Mouse (Mus musculus): ENCODE results near the gene 9030612E09Rik. TPM values are rescaled to one million over a fixed set of nuclear protein-coding genes. Genes with fewer than 3 reads are reported as not detected.

Gene 9030612E09Rik
- polyA plus RNA-seq, 1 experiment = 0.35 TPM

DNA sequence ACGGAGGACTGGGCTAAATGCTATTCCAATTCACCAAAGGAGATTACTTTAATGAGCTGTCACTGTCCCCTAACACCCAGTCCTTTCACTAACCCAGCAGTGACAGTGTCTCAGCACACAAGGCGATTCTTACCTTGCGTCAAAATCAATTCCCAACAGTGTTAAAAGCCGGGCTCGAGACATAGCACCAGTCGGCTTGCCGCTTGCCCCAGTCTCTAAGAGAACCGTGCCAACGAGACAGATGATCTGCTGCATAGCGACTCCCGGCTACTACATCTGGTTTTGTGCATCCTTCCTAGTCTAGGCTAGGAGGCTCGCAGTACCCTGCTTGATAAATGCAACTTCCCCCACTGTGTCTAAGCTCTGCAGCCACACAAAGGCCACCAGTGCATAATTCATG lies 12.2 kb upstream of the 9030612E09Rik start:
- H3K36me3 ChIP-seq (ENCODE audit: control insufficient read depth, insufficient read depth) = no peaks in the 10 kb centered on the region
- no peaks in the 10 kb centered on the region for H3K79me2 ChIP-seq (ENCODE audit: control insufficient read depth, insufficient read depth)
- TF ChIP-seq POLR2A (IDR thresholded peaks at IDR 0.05; ENCODE audit: insufficient read length, low read depth) (no peak), CEBPB (IDR thresholded peaks at IDR 0.05; ENCODE audit: insufficient read depth, poor library complexity, severe bottlenecking) (no peak), USF1 (IDR thresholded peaks at IDR 0.05; ENCODE audit: low read depth) (no peak), MYOG (IDR thresholded peaks at IDR 0.05; ENCODE audit: control insufficient read depth in 1 of 3, insufficient read depth in 1 of 3, insufficient read length in 2 of 3, low read depth in 2 of 3) (no peak), SRF (IDR thresholded peaks at IDR 0.05; ENCODE audit: control insufficient read depth, insufficient read length, low read depth) (no peak), REST (IDR thresholded peaks at IDR 0.05; ENCODE audit: insufficient read depth, insufficient read length) (no peak), MYOD1 (IDR thresholded peaks at IDR 0.05; ENCODE audit: control insufficient read depth in 1 of 3, insufficient read length in 2 of 3, low read depth in 2 of 3) (no peak), TCF3 (IDR thresholded peaks at IDR 0.05; ENCODE audit: insufficient read length, low read depth) (no peak), POLR2AphosphoS2 (IDR thresholded peaks at IDR 0.05; ENCODE audit: insufficient read length, low read depth) (no peak), MAX (IDR thresholded peaks at IDR 0.05; ENCODE audit: low read depth) (no peak), TCF12 (IDR thresholded peaks at IDR 0.05; ENCODE audit: insufficient read depth, poor library complexity, severe bottlenecking) (no peak)
- H3K4me2 ChIP-seq (ENCODE audit: low read depth) = no peak overlapping the region
- H3K27me3 ChIP-seq (ENCODE audit: control insufficient read depth, insufficient read depth, insufficient read length) = no peaks in the 10 kb centered on the region
- H3ac ChIP-seq (ENCODE audit: control insufficient read depth, insufficient read length) = no peak overlapping the region
- H3K4me3 ChIP-seq = no peak overlapping the region

GRCm38 (mm10) chr10:43164406-43164805 lies 10.1 kb upstream of the 9030612E09Rik start:
- Histone ChIP-seq H3K4me2 (ENCODE audit: low read depth) (no peak overlapping the region), H3K4me3 (no peak overlapping the region), H3K27me3 (ENCODE audit: control insufficient read depth, insufficient read depth, insufficient read length) (no peaks in the 10 kb centered on the region), H3K36me3 (ENCODE audit: control insufficient read depth, insufficient read depth) (no peaks in the 10 kb centered on the region), H3ac (ENCODE audit: control insufficient read depth, insufficient read length) (no peak overlapping the region), H3K79me2 (ENCODE audit: control insufficient read depth, insufficient read depth) (no peaks in the 10 kb centered on the region)
- TF ChIP-seq MAX (IDR thresholded peaks at IDR 0.05; ENCODE audit: low read depth) (no peak), TCF3 (IDR thresholded peaks at IDR 0.05; ENCODE audit: insufficient read length, low read depth) (no peak), POLR2AphosphoS2 (IDR thresholded peaks at IDR 0.05; ENCODE audit: insufficient read length, low read depth) (no peak), CEBPB (IDR thresholded peaks at IDR 0.05; ENCODE audit: insufficient read depth, poor library complexity, severe bottlenecking) (no peak), TCF12 (IDR thresholded peaks at IDR 0.05; ENCODE audit: insufficient read depth, poor library complexity, severe bottlenecking) (no peak), MYOG (IDR thresholded peaks at IDR 0.05; ENCODE audit: control insufficient read depth in 1 of 3, insufficient read depth in 1 of 3, insufficient read length in 2 of 3, low read depth in 2 of 3) (no peak), USF1 (IDR thresholded peaks at IDR 0.05; ENCODE audit: low read depth) (no peak), SRF (IDR thresholded peaks at IDR 0.05; ENCODE audit: control insufficient read depth, insufficient read length, low read depth) (no peak), REST (IDR thresholded peaks at IDR 0.05; ENCODE audit: insufficient read depth, insufficient read length) (no peak), MYOD1 (IDR thresholded peaks at IDR 0.05; ENCODE audit: control insufficient read depth in 1 of 3, insufficient read length in 2 of 3, low read depth in 2 of 3) (no peak), POLR2A (IDR thresholded peaks at IDR 0.05; ENCODE audit: insufficient read length, low read depth) (no peak)

DNA sequence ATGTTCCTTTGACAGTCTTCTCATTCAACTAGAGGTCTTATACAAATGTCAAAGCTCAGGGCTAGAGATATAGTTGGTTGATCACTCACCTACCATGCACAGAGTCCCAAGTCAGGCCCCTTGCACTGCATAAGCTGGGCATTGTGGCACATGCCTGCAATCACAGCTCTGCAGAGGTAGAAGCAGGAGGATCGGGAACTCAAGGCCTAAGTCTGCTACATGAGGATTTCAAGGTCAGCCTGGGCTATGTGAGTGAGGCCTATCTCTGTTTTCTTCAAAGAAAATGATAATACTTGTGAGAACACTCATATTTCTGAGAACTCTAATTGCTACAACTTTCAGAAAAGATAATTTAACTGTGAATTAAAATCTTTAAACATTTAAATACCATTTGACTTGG lies 8.4 kb upstream of the 9030612E09Rik start:
- H3K79me2 ChIP-seq (ENCODE audit: control insufficient read depth, insufficient read depth) = no peaks in the 10 kb centered on the region
- H3K4me3 ChIP-seq = no peak overlapping the region
- H3ac ChIP-seq (ENCODE audit: control insufficient read depth, insufficient read length) = no peak overlapping the region
- TF ChIP-seq E2F4 (IDR thresholded peaks at IDR 0.05; ENCODE audit: insufficient read depth) (no peak), TCF3 (IDR thresholded peaks at IDR 0.05; ENCODE audit: insufficient read length, low read depth) (no peak), MYOG (IDR thresholded peaks at IDR 0.05; ENCODE audit: control insufficient read depth in 1 of 3, insufficient read depth in 1 of 3, insufficient read length in 2 of 3, low read depth in 2 of 3) (no peak), REST (IDR thresholded peaks at IDR 0.05; ENCODE audit: insufficient read depth, insufficient read length) (no peak), CEBPB (IDR thresholded peaks at IDR 0.05; ENCODE audit: insufficient read depth, poor library complexity, severe bottlenecking) (no peak), MYOD1 (IDR thresholded peaks at IDR 0.05; ENCODE audit: control insufficient read depth in 1 of 3, insufficient read length in 2 of 3, low read depth in 2 of 3) (no peak), MAX (IDR thresholded peaks at IDR 0.05; ENCODE audit: low read depth) (no peak), SRF (IDR thresholded peaks at IDR 0.05; ENCODE audit: control insufficient read depth, insufficient read length, low read depth) (no peak), USF1 (IDR thresholded peaks at IDR 0.05; ENCODE audit: low read depth) (no peak), TCF12 (IDR thresholded peaks at IDR 0.05; ENCODE audit: insufficient read depth, poor library complexity, severe bottlenecking) (no peak), POLR2A (IDR thresholded peaks at IDR 0.05; ENCODE audit: insufficient read length, low read depth) (no peak), POLR2AphosphoS2 (IDR thresholded peaks at IDR 0.05; ENCODE audit: insufficient read length, low read depth) (no peak)
- H3K4me2 ChIP-seq (ENCODE audit: low read depth) = no peak overlapping the region
- H3K36me3 ChIP-seq (ENCODE audit: control insufficient read depth, insufficient read depth) = no peaks in the 10 kb centered on the region
- H3K27me3 ChIP-seq (ENCODE audit: control insufficient read depth, insufficient read depth, insufficient read length) = no peaks in the 10 kb centered on the region

DNA sequence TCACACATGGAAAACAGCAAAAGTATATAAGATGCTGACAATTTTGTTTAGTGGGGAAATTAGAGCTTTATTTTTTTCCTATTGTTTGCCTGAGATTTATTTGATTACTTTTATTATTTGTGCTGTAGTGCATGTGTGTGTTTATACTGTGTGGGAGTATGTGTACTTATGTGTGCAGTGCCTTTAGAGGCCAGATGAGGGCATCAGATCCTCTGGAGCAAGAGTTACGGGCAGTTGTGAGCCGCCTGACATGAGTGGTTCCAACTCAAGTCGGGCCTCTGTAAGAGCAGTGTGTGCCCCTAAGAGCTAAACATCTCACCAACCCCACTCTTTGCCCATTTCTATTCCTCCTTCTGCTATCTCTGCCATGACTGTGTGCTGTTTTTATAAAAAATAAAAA lies 7.7 kb upstream of the 9030612E09Rik start:
- no peaks in the 10 kb centered on the region for H3K79me2 ChIP-seq (ENCODE audit: control insufficient read depth, insufficient read depth)
- TF ChIP-seq CEBPB (IDR thresholded peaks at IDR 0.05; ENCODE audit: insufficient read depth, poor library complexity, severe bottlenecking) (no peak), TCF3 (IDR thresholded peaks at IDR 0.05; ENCODE audit: insufficient read length, low read depth) (no peak), TCF12 (IDR thresholded peaks at IDR 0.05; ENCODE audit: insufficient read depth, poor library complexity, severe bottlenecking) (no peak)
- H3K27me3 ChIP-seq (ENCODE audit: control insufficient read depth, insufficient read depth, insufficient read length) = no peaks in the 10 kb centered on the region
- H3K36me3 ChIP-seq (ENCODE audit: control insufficient read depth, insufficient read depth) = no peaks in the 10 kb centered on the region
- no peak overlapping the region for H3ac ChIP-seq (ENCODE audit: control insufficient read depth, insufficient read length)
- H3K4me3 ChIP-seq = no peak overlapping the region
- H3K4me2 ChIP-seq (ENCODE audit: low read depth) = no peak overlapping the region

DNA sequence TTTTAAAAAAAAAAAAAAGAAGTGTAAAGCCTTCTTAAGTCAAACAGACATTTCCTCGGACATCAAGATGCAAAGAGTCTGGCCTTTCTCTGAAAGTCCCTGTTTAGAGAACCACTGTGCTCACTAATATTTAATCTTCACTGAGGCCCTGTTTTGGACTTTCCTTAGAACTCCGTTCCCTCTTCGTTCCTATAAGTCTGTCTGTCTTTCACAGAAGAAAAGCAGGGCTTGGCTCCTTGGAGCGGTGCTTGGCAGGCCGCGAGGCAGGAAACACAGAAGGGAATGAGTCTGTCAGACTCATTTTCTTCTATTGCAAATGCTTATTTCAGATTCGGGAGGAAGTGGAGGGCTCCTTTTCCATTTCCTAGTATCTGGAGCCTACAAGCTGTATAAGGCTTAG lies 5.7 kb upstream of the 9030612E09Rik start:
- Histone ChIP-seq H3K36me3 (ENCODE audit: control insufficient read depth, insufficient read depth) (no peaks in the 10 kb centered on the region), H3K27me3 (ENCODE audit: control insufficient read depth, insufficient read depth, insufficient read length) (no peaks in the 10 kb centered on the region), H3ac (ENCODE audit: control insufficient read depth, insufficient read length) (no peak overlapping the region), H3K79me2 (ENCODE audit: control insufficient read depth, insufficient read depth) (peaks cover 6% of the 10 kb centered on the region), H3K4me2 (ENCODE audit: low read depth) (no peak overlapping the region), H3K4me3 (no peak overlapping the region)
- no peak for TF ChIP-seq MYOD1 (IDR thresholded peaks at IDR 0.05; ENCODE audit: control insufficient read depth in 1 of 3, insufficient read length in 2 of 3, low read depth in 2 of 3)
- TF ChIP-seq TCF12 (IDR thresholded peaks at IDR 0.05; ENCODE audit: insufficient read depth, poor library complexity, severe bottlenecking) = no peak
- no peak for TF ChIP-seq USF1 (IDR thresholded peaks at IDR 0.05; ENCODE audit: low read depth)
- TF ChIP-seq POLR2A (IDR thresholded peaks at IDR 0.05; ENCODE audit: insufficient read length, low read depth) = no peak
- no peak for TF ChIP-seq SRF (IDR thresholded peaks at IDR 0.05; ENCODE audit: control insufficient read depth, insufficient read length, low read depth)
- no peak for TF ChIP-seq REST (IDR thresholded peaks at IDR 0.05; ENCODE audit: insufficient read depth, insufficient read length)
- no peak for TF ChIP-seq CEBPB (IDR thresholded peaks at IDR 0.05; ENCODE audit: insufficient read depth, poor library complexity, severe bottlenecking)
- TF ChIP-seq E2F4 (IDR thresholded peaks at IDR 0.05; ENCODE audit: insufficient read depth) = no peak
- TF ChIP-seq MAX (IDR thresholded peaks at IDR 0.05; ENCODE audit: low read depth) = no peak
- TF ChIP-seq POLR2AphosphoS2 (IDR thresholded peaks at IDR 0.05; ENCODE audit: insufficient read length, low read depth) = no peak
- TF ChIP-seq TCF3 (IDR thresholded peaks at IDR 0.05; ENCODE audit: insufficient read length, low read depth) = no peak
- TF ChIP-seq MYOG (IDR thresholded peaks at IDR 0.05; ENCODE audit: control insufficient read depth in 1 of 3, insufficient read depth in 1 of 3, insufficient read length in 2 of 3, low read depth in 2 of 3) = no peak

Data from myocyte (in vitro differentiated cells).